ENCODE assay signal across 10 mouse cellular contexts in genomic region chr1:153846867-153847266, GRCm38 (mm10). TPM values are rescaled to one million over a fixed set of nuclear protein-coding genes. Genes with fewer than 3 reads are reported as not detected.
A peak's percentile ranks its signal among the peaks of the same experiment; 100 is the strongest.
DNase-seq lines count a peak whose midpoint lies in the region; ATAC-seq and TF ChIP-seq lines count a peak whose summit lies in the region.
"Had no signal": no experiment of that assay in that cellular context is flagged by ENCODE, and none has a peak within 500 bp of the region (broad histone marks: within the 10 kb centered on the region; RNA-seq: fewer than 3 reads in every experiment).

No protein-coding gene starts in this region.

- no peaks in the 10 kb centered on the region for H3K27me3 ChIP-seq in liver, postnatal 0 days (ENCODE audit: insufficient read depth, low read length)
- no peaks in the 10 kb centered on the region for H3K27me3 ChIP-seq in neural tube, embryonic 14.5 days (ENCODE audit: control insufficient read depth, insufficient read depth, low read length)

- H3K4me3 ChIP-seq in liver, postnatal 0 days (ENCODE audit: low read depth, low read length), result no peak overlapping the region
- H3K4me3 ChIP-seq in neural tube, embryonic 14.5 days (ENCODE audit: low read depth, low read length), result no peak overlapping the region

- TF ChIP-seq EP300 in liver, postnatal 0 days (IDR thresholded peaks at IDR 0.05; ENCODE audit: low read depth), result no peak

- intact Hi-C loops in gastrocnemius, postnatal 14 days (cut with DNase I; ENCODE audit: low total_unique reads), result no loop called here

- no peak overlapping the region for H3K9ac ChIP-seq in liver, postnatal 0 days (replicated peaks)
- H3K9ac ChIP-seq in neural tube, embryonic 14.5 days (replicated peaks; ENCODE audit: low read depth, low read length), result no peak overlapping the region

- WGBS in liver, postnatal 0 days (ENCODE audit: insufficient replicate concordance), result 17% methylated on average over 6 of the region's 6 CpGs
- WGBS in neural tube, embryonic 14.5 days, result 31% methylated on average over 6 of the region's 6 CpGs

- no peak overlapping the region for H3K4me2 ChIP-seq in liver, postnatal 0 days (ENCODE audit: low read depth, low read length)
- H3K4me2 ChIP-seq in neural tube, embryonic 14.5 days (ENCODE audit: low read depth, low read length), result no peak overlapping the region

- no peak overlapping the region for H3K27ac ChIP-seq in liver, postnatal 0 days (ENCODE audit: low read depth)
- no peak overlapping the region for H3K27ac ChIP-seq in neural tube, embryonic 14.5 days (ENCODE audit: low read depth, low read length)

- no peaks in the 10 kb centered on the region for H3K9me3 ChIP-seq in liver, postnatal 0 days (ENCODE audit: low read length)
- H3K9me3 ChIP-seq in neural tube, embryonic 14.5 days (ENCODE audit: control insufficient read depth, low read length), result no peaks in the 10 kb centered on the region

- no peak for ATAC-seq in liver, postnatal 0 days
- ATAC-seq in neural tube, embryonic 14.5 days (ENCODE audit: low read depth), result peak; percentile 63; the same call in 1 of the 2 replicates

- no peaks in the 10 kb centered on the region for H3K36me3 ChIP-seq in liver, postnatal 0 days (replicated peaks; ENCODE audit: insufficient read depth, low read length)
- H3K36me3 ChIP-seq in neural tube, embryonic 14.5 days (ENCODE audit: control insufficient read depth, insufficient read depth, low read length), result no peaks in the 10 kb centered on the region

- peak; percentile 6 for DNase-seq in cerebellum, adult 9-10 months
- no peak for DNase-seq in cerebellum, postnatal 4 days (ENCODE audit: low spot score in 2 of 2)
- no peak for DNase-seq in liver, postnatal 0 days
- DNase-seq in liver, result no peak
- DNase-seq in fibroblast of lung, adult 2 months (ENCODE audit: low read depth), result peak; percentile 55
- no peak for DNase-seq in kidney, adult 8-10 months
- DNase-seq in gastrocnemius, postnatal 14 days, result no peak

- H3K4me1 ChIP-seq in liver, postnatal 0 days (ENCODE audit: insufficient read depth), result no peaks in the 10 kb centered on the region
- no peaks in the 10 kb centered on the region for H3K4me1 ChIP-seq in neural tube, embryonic 14.5 days (ENCODE audit: control insufficient read depth, insufficient read depth, low read length)

- peak; percentile 80 for TF ChIP-seq CTCF in liver, postnatal 0 days (IDR thresholded peaks at IDR 0.05; ENCODE audit: low read depth)

RNA-seq across cellular contexts. Expression of gene Rgsl1, which starts 2.9 kb away (rescaled TPM):
- polyA plus RNA-seq in liver, postnatal 0 days (2015; fragmentation: Nextera tagmentation; extraction: Ambion mirVana), result not detected in 2 replicates
- 0.19 and 0.55 TPM in 2 replicates for polyA plus RNA-seq in neural tube, embryonic 14.5 days (2014; fragmentation: Nextera tagmentation; extraction: Ambion mirVana)
- not detected for total RNA-seq in gastrocnemius, postnatal 14 days (2021)
- total RNA-seq: MEL had no signal

RNA-seq across cellular contexts. Expression of gene Teddm1b, which starts 27.3 kb away (rescaled TPM):
- 0.05 TPM in 2 replicates for polyA plus RNA-seq in liver, postnatal 0 days (2015; fragmentation: Nextera tagmentation; extraction: Ambion mirVana)
- polyA plus RNA-seq in neural tube, embryonic 14.5 days (2014; fragmentation: Nextera tagmentation; extraction: Ambion mirVana), result 0.21 and 0.35 TPM in 2 replicates
- total RNA-seq in gastrocnemius, postnatal 14 days (2021), result not detected
- total RNA-seq: left cerebral cortex, postnatal 25 days; MEL had no signal

RNA-seq across cellular contexts. Expression of gene Teddm1a, which starts 44.7 kb away (rescaled TPM):
- polyA plus RNA-seq in liver, postnatal 0 days (2015; fragmentation: Nextera tagmentation; extraction: Ambion mirVana), result not detected in 2 replicates
- not detected in 2 replicates for polyA plus RNA-seq in neural tube, embryonic 14.5 days (2014; fragmentation: Nextera tagmentation; extraction: Ambion mirVana)
- total RNA-seq in gastrocnemius, postnatal 14 days (2021), result not detected
- total RNA-seq: left cerebral cortex, postnatal 25 days; MEL had no signal

RNA-seq across cellular contexts. Expression of gene Glul, which starts 52.9 kb away (rescaled TPM):
- polyA plus RNA-seq in liver, postnatal 0 days (2015; fragmentation: Nextera tagmentation; extraction: Ambion mirVana), result 305 and 310 TPM in 2 replicates
- 191 and 226 TPM in 2 replicates for polyA plus RNA-seq in neural tube, embryonic 14.5 days (2014; fragmentation: Nextera tagmentation; extraction: Ambion mirVana)
- 100 to 1,000 TPM; 120 to 371 TPM for total RNA-seq in gastrocnemius, postnatal 14 days (2021)

RNA-seq across cellular contexts. Expression of gene Teddm2, which starts 53.2 kb away (rescaled TPM):
- polyA plus RNA-seq in liver, postnatal 0 days (2015; fragmentation: Nextera tagmentation; extraction: Ambion mirVana), result 0.53 and 0.88 TPM in 2 replicates
- 1.3 TPM in 2 replicates for polyA plus RNA-seq in neural tube, embryonic 14.5 days (2014; fragmentation: Nextera tagmentation; extraction: Ambion mirVana)
- 1 to 10 TPM in 1 of 2 experiments, under 1 TPM in 1; 0.70 to 1.4 TPM for total RNA-seq in gastrocnemius, postnatal 14 days (2021)

Comparison
In these comparisons a context has a peak if more than half of its experiments do, and no peak if none do; other contexts are left out.
1. DNase-seq: peak in cerebellum, adult 9-10 months (single experiment) and fibroblast of lung, adult 2 months (single experiment); none in cerebellum, postnatal 4 days (0 of 2), liver, postnatal 0 days (single experiment), liver (single experiment), kidney, adult 8-10 months (0 of 2) and gastrocnemius, postnatal 14 days (single experiment).